Mouse (Mus musculus) left cerebral cortex, postnatal 4 days (tissue): Measurements from ENCODE around the gene Letm1. TPM values are rescaled to one million over a fixed set of nuclear protein-coding genes. Genes with fewer than 3 reads are reported as not detected.

ENCODE experiments used
- DNase-seq: peaks from one replicate; pipeline ENCODE4 v3.0.0-alpha.2; 2022
- intact Hi-C: fragments of 180-260 bp; cut with DNase I; formaldehyde crosslinking; loops from one replicate; pipeline ENCODE4 v1.15.1; 2025
- total RNA-seq, 2 experiments: library from RNA; stranded (reverse); gene quantifications; 2 replicates each; pipeline ENCODE4 v1.2.3; 2021

Letm1 gene
- 100 to 1,000 TPM; 101 to 110 TPM for total RNA-seq

DNA sequence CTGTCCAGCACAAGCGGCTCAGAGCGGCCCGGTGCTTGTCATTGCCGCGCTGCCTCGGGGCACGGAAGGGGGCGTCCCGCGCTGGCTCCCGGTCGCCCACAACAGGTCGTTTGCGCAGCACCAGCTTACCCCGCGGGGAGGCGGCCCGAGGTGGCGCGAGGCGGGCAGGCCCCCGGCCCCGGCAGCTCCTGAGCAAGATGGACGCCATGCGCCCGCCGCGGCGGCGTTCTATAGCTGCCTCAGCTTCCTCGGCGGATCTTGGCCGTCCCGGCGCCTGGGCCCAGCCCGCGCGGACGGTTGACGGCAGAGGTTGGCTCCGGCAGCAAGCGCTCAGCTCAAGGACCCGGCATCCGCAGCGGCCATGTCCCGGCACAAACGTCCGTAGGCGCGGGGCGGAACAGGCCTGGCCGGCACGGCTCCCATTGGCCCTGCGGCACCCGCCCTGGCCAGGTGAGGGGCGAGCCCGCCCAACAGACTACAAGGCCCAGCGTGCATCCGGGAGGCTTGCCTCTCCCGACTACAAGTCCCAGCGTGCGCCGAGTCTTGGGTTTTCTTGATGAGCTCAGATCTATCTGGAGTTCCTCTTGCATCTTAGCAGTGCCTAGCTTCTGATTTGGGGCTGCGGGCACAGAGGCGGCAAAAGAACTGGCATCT is at the start of gene Letm1:
Letm1 (minus strand) TSS at position 473 of the 654 bp plus-strand sequence.
- DNase-seq, result peak; percentile 95
- intact Hi-C loops, result loop anchor here (2.0 kb wide), 1 partner anchor 36 kb away; no protein-coding TSS in a partner anchor

GRCm38 (mm10) chr5:33830832-33831231 is 48.2 kb upstream of the Letm1 start:
- intact Hi-C loops, result no loop called here
- no peak for DNase-seq

- intact Hi-C loops, result no loop called here
- no peak for DNase-seq
These were observed 47.3 kb upstream of the Letm1 start for GRCm38 (mm10) chr5:33829958-33830357.

GRCm38 (mm10) chr5:33828107-33828506 is 45.5 kb upstream of the Letm1 start:
- DNase-seq, result no peak
- intact Hi-C loops, result no loop called here

GRCm38 (mm10) chr5:33826001-33826400 is 43.4 kb upstream of the Letm1 start:
- no peak for DNase-seq
- intact Hi-C loops, result no loop called here

DNA sequence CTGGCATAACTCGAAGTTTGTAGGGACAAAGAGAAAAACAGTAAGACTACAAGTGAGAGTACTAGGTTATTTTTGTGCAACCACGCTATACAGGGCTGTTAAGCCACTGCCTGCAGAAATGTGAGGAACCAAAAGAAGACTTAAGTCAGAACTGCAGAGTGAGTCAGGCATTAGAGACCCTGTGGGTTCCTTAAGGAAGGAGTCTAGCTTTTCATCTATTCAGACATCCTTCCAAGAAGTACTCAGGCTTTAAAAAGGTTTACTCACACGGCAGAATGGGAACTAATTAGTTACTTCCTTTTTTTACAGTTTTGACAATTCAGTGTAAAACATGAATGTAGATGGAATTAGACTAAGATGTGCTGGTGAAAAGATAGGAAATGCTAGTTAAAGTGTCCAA is 39.8 kb upstream of the Letm1 start:
- DNase-seq, result no peak
- intact Hi-C loops, result no loop called here

- intact Hi-C loops, result no loop called here
These were observed 39.3 kb upstream of the Letm1 start for GRCm38 (mm10) chr5:33821901-33822427.

DNA sequence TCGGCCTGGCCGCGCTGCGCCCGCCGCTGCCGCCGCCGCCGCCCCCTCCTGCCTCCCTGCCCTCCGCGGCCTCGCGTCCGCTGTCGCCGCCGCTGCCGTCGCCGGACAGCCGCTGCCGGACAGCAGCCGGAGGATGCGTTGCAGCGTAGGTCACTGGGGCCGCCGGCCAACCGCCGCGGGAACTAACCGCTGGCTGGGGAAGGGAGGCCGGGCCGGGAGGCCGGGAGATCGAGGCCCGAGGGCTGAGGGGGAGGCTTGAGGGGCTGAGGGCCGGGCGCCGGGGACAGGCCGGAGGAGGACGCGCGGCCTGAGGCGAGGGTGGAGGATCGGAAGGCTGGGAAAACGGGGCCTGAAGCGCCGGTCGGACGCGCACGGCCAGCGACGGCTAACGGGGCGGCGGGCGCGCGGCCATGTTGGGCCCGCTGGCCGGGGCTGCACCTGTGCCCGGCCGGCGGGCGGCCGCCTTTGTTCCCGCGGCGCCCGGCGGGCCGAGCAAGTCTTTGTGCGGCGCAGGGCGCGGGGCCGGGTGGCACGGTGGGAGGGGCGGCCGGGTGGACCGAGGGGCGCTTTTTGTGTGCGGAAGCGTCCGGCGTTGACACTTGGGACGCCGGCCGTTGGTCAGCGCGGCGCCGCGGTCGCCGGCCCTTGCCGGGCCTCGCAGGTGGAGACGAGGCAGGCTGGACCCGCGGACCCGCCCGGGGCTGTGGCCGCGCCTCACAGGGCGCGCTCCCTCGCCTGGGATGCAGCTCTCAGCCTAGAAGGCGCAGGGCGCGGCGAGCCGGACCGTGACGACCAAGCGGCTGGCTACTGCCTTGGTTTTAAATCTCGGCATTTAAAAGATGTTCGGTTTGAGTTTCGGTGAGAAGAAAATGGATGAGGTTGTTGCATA is 38.4 kb upstream of the Letm1 start:
- peak; percentile 63 for DNase-seq
- intact Hi-C loops, result no loop called here

More at GRCm38 (mm10) chr5:33821901-33822427, 39.3 kb upstream of the Letm1 start:
- no peak for DNase-seq

DNA sequence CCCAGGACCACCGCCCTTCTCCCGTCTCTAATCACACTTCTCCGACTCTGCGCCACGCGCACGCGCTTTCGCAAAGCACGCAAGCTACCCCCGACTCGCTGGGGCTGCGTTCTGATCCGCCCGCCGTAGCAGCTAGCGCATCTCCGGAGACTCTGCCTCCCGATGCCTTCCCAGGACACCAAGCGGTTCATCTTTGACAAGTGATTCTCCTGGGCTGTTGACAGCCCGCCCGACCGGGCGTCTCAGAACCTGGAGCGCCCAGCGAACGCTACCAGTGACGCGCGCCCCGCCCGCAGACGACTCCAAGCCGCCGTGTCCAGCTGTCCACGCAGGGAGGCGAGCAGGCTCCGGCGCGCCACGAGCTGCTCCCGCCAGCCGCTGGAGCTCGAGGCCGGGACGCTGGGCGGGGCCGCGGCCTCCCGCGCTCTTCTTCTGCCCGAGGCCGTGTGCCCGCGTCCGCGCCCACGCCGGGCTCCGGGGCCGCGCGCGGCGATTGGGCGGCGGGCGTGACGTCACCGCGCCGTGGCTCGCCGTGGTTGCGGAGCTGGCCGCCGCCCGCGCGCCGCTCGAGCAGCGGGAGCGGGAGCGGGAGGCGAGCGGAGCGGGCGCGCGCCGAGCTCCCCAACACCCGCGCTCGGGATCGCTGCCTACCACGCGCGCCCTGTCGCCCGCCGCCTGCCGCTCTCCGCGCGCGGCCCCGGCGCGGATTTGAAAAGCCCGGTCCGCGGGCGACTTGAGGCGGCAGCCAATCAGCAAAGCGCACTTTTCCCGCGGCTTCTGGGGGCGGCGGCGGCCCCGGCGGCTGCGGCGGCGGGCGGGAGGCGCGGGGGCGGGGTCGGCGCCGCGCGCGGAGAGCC is 37.5 kb upstream of the Letm1 start, which contains the start of gene Nsd2:
Nsd2 (plus strand) TSS at position 850 of the 857 bp plus-strand sequence.
- intact Hi-C loops, result loop anchor here (2.0 kb wide), 1 partner anchor 37 kb away; the partner anchor contains the start of gene Letm1

GRCm38 (mm10) chr5:33819141-33819875 is 36.7 kb upstream of the Letm1 start:
- intact Hi-C loops, result loop anchor here (2.0 kb wide), 1 partner anchor 37 kb away; the partner anchor contains the start of gene Letm1
- DNase-seq, result peak; percentile 12

More for the DNA sequence above, 37.5 kb upstream of the Letm1 start, which contains the start of gene Nsd2:
- DNase-seq, result peak; percentile 95

GRCm38 (mm10) chr5:33818104-33818503 is 35.5 kb upstream of the Letm1 start:
- intact Hi-C loops, result loop anchor here (2.0 kb wide), 1 partner anchor 35 kb away; the partner anchor contains the start of gene Letm1
- no peak for DNase-seq

DNA sequence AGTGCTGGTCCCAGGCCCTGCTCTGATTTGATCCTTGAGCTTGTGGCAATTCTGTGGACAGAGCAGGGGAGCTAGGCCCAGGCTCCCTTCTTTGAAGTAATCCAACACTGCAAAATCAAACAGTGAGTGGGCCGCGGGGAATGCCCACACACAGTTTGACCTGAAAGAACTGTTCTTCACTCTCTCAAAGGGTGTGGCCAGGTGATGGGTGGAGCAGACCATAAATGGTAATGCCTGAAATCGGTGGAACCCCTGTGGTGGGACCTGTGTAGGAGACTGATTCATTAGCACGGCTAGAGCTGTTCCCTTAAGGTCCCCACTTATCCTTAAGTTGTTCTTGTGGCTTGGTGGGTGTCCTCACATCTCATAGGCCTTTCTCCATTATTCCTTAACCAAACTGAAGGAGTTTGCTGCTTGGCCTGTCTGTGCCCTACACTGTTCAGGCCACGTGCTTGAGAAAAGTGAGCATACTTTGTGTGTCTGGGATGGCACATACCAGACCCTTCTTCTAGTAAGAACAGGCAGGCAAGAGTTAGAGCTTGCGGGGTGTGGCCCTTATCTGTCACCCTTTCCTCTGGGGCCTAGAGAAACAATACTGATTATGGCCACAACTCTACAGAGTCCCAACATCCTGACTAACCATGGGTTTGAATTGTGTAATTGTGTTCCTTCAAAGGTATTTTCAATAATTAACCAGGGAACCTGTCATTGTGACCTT is 33.5 kb upstream of the Letm1 start:
- DNase-seq, result no peak

DNA sequence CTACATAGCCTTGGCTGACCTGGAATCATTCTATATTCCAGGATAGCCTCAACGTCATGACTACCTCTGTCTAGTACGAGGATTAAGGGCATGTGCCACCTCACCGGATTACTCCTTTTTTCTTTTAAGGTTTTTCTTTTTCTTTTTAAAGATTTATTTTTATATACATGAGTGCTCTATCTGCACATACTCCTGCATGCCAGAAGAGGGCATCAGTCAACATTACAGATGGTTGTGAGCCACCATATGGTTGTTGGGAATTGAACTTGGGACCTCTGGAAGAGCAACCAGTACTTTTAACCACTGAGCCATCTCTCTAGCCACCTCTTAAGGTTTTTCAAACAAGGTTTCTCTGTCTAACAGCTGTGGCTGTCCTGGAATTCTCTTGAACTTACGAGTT is 28.9 kb upstream of the Letm1 start:
- intact Hi-C loops, result no loop called here
- DNase-seq, result no peak

More for the DNA sequence above, 33.5 kb upstream of the Letm1 start:
- intact Hi-C loops, result no loop called here

- no peak for DNase-seq
- intact Hi-C loops, result no loop called here
These were observed 20.7 kb upstream of the Letm1 start for GRCm38 (mm10) chr5:33803337-33803736.

- DNase-seq, result no peak
- intact Hi-C loops, result no loop called here
These were observed 9.5 kb upstream of the Letm1 start for GRCm38 (mm10) chr5:33791912-33792643.

- DNase-seq, result no peak
- intact Hi-C loops, result loop anchor here (2.0 kb wide), 1 partner anchor 36 kb away; no protein-coding TSS in a partner anchor
These were observed 378 bp upstream of the Letm1 start for GRCm38 (mm10) chr5:33782999-33783390.

GRCm38 (mm10) chr5:33781964-33782344 is 663 bp downstream of the Letm1 start:
- intact Hi-C loops, result loop anchor here (2.0 kb wide), 1 partner anchor 37 kb away; no protein-coding TSS in a partner anchor
- DNase-seq, result peak; percentile 10

DNA sequence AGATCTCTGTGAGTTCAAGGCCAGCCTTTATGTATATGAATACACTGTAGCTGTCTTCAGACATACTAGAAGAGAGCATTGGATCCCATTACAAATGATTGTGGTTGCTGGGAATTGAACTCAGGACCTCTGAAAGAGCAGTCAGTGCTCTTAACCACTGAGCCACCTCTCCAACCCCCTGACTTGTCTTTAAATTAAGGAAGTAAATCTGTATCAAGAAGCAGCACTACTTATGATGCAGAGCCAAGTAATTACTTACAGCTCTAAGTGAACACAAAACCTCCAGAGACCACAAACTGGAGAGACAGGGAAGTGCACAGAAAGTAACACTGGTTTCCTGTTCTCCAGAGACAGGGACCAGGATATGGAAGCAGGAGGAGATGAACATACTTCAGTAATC is 5.4 kb downstream of the Letm1 start:
- no peak for DNase-seq
- intact Hi-C loops, result no loop called here
